Mouse (Mus musculus): ENCODE results near the gene 2010300C02Rik. TPM values are rescaled to one million over a fixed set of nuclear protein-coding genes. Genes with fewer than 3 reads are reported as not detected.

Gene 2010300C02Rik
- polyA plus RNA-seq (2012; rRNA removed): 142 and 171 TPM in 2 replicates

GRCm38 (mm10) chr1:37719761-37720640 is at the start of gene 2010300C02Rik:
2010300C02Rik (minus strand) TSS chr1:37720085.
- peak within 1 kb of the TSS; percentile 99 for H3K27ac ChIP-seq (ENCODE audit: insufficient read depth, low read length)
- TF ChIP-seq POLR2A (IDR thresholded peaks at IDR 0.05; ENCODE audit: extremely low read depth, insufficient read depth, low read length): peak; percentile 5; the same call in 1 of the 2 replicates
- peak; percentile 23; the same call in 1 of the 2 replicates for TF ChIP-seq CTCF (IDR thresholded peaks at IDR 0.05; ENCODE audit: extremely low read depth, insufficient read depth, low read length)
- H3K4me1 ChIP-seq (ENCODE audit: control insufficient read depth, insufficient read depth, low read length): peaks cover 2% of the 10 kb centered on the region
- H3K4me3 ChIP-seq (ENCODE audit: insufficient read depth, low read length): peak within 1 kb of the TSS; percentile 100

- Histone ChIP-seq H3K27ac (ENCODE audit: insufficient read depth, low read length) (no peak overlapping the region), H3K4me1 (ENCODE audit: control insufficient read depth, insufficient read depth, low read length) (no peaks in the 10 kb centered on the region), H3K4me3 (ENCODE audit: insufficient read depth, low read length) (no peak overlapping the region)
- TF ChIP-seq POLR2A (IDR thresholded peaks at IDR 0.05; ENCODE audit: extremely low read depth, insufficient read depth, low read length): no peak
- TF ChIP-seq CTCF (IDR thresholded peaks at IDR 0.05; ENCODE audit: extremely low read depth, insufficient read depth, low read length): 0 out of 2 replicates have a peak, but pooled peaks have one; percentile 16
Measured at GRCm38 (mm10) chr1:37759407-37759806, 39.5 kb upstream of the 2010300C02Rik start.

- TF ChIP-seq CTCF (IDR thresholded peaks at IDR 0.05; ENCODE audit: extremely low read depth, insufficient read depth, low read length) (no peak), POLR2A (IDR thresholded peaks at IDR 0.05; ENCODE audit: extremely low read depth, insufficient read depth, low read length) (no peak)
- Histone ChIP-seq H3K4me3 (ENCODE audit: insufficient read depth, low read length) (no peak overlapping the region), H3K4me1 (ENCODE audit: control insufficient read depth, insufficient read depth, low read length) (0 out of 2 replicates have a peak, but pooled peaks cover 1% of the 10 kb centered on the region), H3K27ac (ENCODE audit: insufficient read depth, low read length) (no peak overlapping the region)
Measured at GRCm38 (mm10) chr1:37744650-37745259, 24.9 kb upstream of the 2010300C02Rik start.

- no peak for TF ChIP-seq POLR2A (IDR thresholded peaks at IDR 0.05; ENCODE audit: extremely low read depth, insufficient read depth, low read length)
- no peak for TF ChIP-seq CTCF (IDR thresholded peaks at IDR 0.05; ENCODE audit: extremely low read depth, insufficient read depth, low read length)
- H3K4me3 ChIP-seq (ENCODE audit: insufficient read depth, low read length): no peak overlapping the region
- no peak overlapping the region for H3K27ac ChIP-seq (ENCODE audit: insufficient read depth, low read length)
- H3K4me1 ChIP-seq (ENCODE audit: control insufficient read depth, insufficient read depth, low read length): 0 out of 2 replicates have a peak, but pooled peaks cover 1% of the 10 kb centered on the region
Measured at GRCm38 (mm10) chr1:37742602-37743270, 22.9 kb upstream of the 2010300C02Rik start.

GRCm38 (mm10) chr1:37742126-37742525 is 22.2 kb upstream of the 2010300C02Rik start:
- TF ChIP-seq POLR2A (IDR thresholded peaks at IDR 0.05; ENCODE audit: extremely low read depth, insufficient read depth, low read length) (no peak), CTCF (IDR thresholded peaks at IDR 0.05; ENCODE audit: extremely low read depth, insufficient read depth, low read length) (no peak)

GRCm38 (mm10) chr1:37740161-37740802 is 20.4 kb upstream of the 2010300C02Rik start:
- Histone ChIP-seq H3K4me1 (ENCODE audit: control insufficient read depth, insufficient read depth, low read length) (0 out of 2 replicates have a peak, but pooled peaks cover 1% of the 10 kb centered on the region), H3K27ac (ENCODE audit: insufficient read depth, low read length) (no peak overlapping the region), H3K4me3 (ENCODE audit: insufficient read depth, low read length) (no peak overlapping the region)
- TF ChIP-seq POLR2A (IDR thresholded peaks at IDR 0.05; ENCODE audit: extremely low read depth, insufficient read depth, low read length) (no peak), CTCF (IDR thresholded peaks at IDR 0.05; ENCODE audit: extremely low read depth, insufficient read depth, low read length) (no peak)

More at GRCm38 (mm10) chr1:37742126-37742525, 22.2 kb upstream of the 2010300C02Rik start:
- H3K4me3 ChIP-seq (ENCODE audit: insufficient read depth, low read length): no peak overlapping the region
- H3K4me1 ChIP-seq (ENCODE audit: control insufficient read depth, insufficient read depth, low read length): 0 out of 2 replicates have a peak, but pooled peaks cover 1% of the 10 kb centered on the region
- no peak overlapping the region for H3K27ac ChIP-seq (ENCODE audit: insufficient read depth, low read length)

GRCm38 (mm10) chr1:37738895-37739294 is 19.0 kb upstream of the 2010300C02Rik start:
- Histone ChIP-seq H3K4me3 (ENCODE audit: insufficient read depth, low read length) (no peak overlapping the region), H3K4me1 (ENCODE audit: control insufficient read depth, insufficient read depth, low read length) (no peaks in the 10 kb centered on the region), H3K27ac (ENCODE audit: insufficient read depth, low read length) (no peak overlapping the region)
- TF ChIP-seq POLR2A (IDR thresholded peaks at IDR 0.05; ENCODE audit: extremely low read depth, insufficient read depth, low read length) (no peak), CTCF (IDR thresholded peaks at IDR 0.05; ENCODE audit: extremely low read depth, insufficient read depth, low read length) (no peak)

- TF ChIP-seq POLR2A (IDR thresholded peaks at IDR 0.05; ENCODE audit: extremely low read depth, insufficient read depth, low read length) (no peak), CTCF (IDR thresholded peaks at IDR 0.05; ENCODE audit: extremely low read depth, insufficient read depth, low read length) (no peak)
- H3K27ac ChIP-seq (ENCODE audit: insufficient read depth, low read length): no peak overlapping the region
- H3K4me3 ChIP-seq (ENCODE audit: insufficient read depth, low read length): no peak overlapping the region
- H3K4me1 ChIP-seq (ENCODE audit: control insufficient read depth, insufficient read depth, low read length): no peaks in the 10 kb centered on the region
Measured at GRCm38 (mm10) chr1:37737045-37737444, 17.2 kb upstream of the 2010300C02Rik start.

- H3K27ac ChIP-seq (ENCODE audit: insufficient read depth, low read length): no peak overlapping the region
- no peaks in the 10 kb centered on the region for H3K4me1 ChIP-seq (ENCODE audit: control insufficient read depth, insufficient read depth, low read length)
- TF ChIP-seq POLR2A (IDR thresholded peaks at IDR 0.05; ENCODE audit: extremely low read depth, insufficient read depth, low read length) (no peak), CTCF (IDR thresholded peaks at IDR 0.05; ENCODE audit: extremely low read depth, insufficient read depth, low read length) (no peak)
- no peak overlapping the region for H3K4me3 ChIP-seq (ENCODE audit: insufficient read depth, low read length)
Measured at GRCm38 (mm10) chr1:37735932-37736331, 16.0 kb upstream of the 2010300C02Rik start.
